Mouse (Mus musculus) kidney, postnatal 0 days (tissue): ENCODE measurements around the gene Kazald1. TPM values are rescaled to one million over a fixed set of nuclear protein-coding genes. Genes with fewer than 3 reads are reported as not detected.

Experiments
- ATAC-seq: fragments of 200-750 bp; cut with Nextera tagmentation; replicated peaks from 2 replicates; pipeline ENCODE4 v1.8.0; 2017; ENCODE audit warnings: low read depth, moderate number of reproducible peaks, moderate TSS enrichment, moderate library complexity; ENCODE audit not compliant: low FRiP score
- DNase-seq: peaks from one replicate; pipeline ENCODE4 v3.0.0-alpha.2; 2016; ENCODE audit warnings: low spot score
- H3K27ac ChIP-seq: fragments of 300-500 bp; sonication (generic); 2 replicates; pipeline ENCODE4 v1.5.1; 2014; ENCODE audit warnings: mild to moderate bottlenecking
- H3K27me3 ChIP-seq: fragments of 300-500 bp; sonication (generic); 2 replicates; pipeline ENCODE4 v1.6.1; 2014; ENCODE audit warnings: low read length, mixed read lengths; ENCODE audit not compliant: insufficient read depth
- H3K36me3 ChIP-seq: fragments of 300-500 bp; sonication (generic); 2 replicates; pipeline ENCODE4 v1.6.1; 2014; ENCODE audit warnings: low read length, mixed read lengths; ENCODE audit not compliant: insufficient read depth
- H3K4me1 ChIP-seq: fragments of 300-500 bp; sonication (generic); replicated peaks from 2 replicates; pipeline ENCODE4 v1.6.1; 2014; ENCODE audit warnings: antibody characterized with exemption, low read length, mixed read lengths; ENCODE audit not compliant: insufficient read depth
- H3K4me2 ChIP-seq: fragments of 300-500 bp; sonication (generic); 2 replicates; pipeline ENCODE4 v1.6.1; 2014; ENCODE audit warnings: mild to moderate bottlenecking, low read length, moderate library complexity, mixed read lengths
- H3K4me3 ChIP-seq: fragments of 300-500 bp; sonication (generic); replicated peaks from 2 replicates; pipeline ENCODE4 v1.5.1; 2014; ENCODE audit warnings: low read depth, low read length
- H3K9ac ChIP-seq: fragments of 300-500 bp; sonication (generic); 2 replicates; pipeline ENCODE4 v1.6.1; 2014; ENCODE audit warnings: low read depth, low read length
- H3K9me3 ChIP-seq: fragments of 300-500 bp; sonication (generic); replicated peaks from 2 replicates; pipeline ENCODE4 v1.6.1; 2016; ENCODE audit warnings: low read length, inconsistent platforms, mixed read lengths
- CTCF ChIP-seq: IDR thresholded peaks from 2 replicates; pipeline ENCODE4 v1.5.1; 2016; ENCODE audit warnings: antibody characterized with exemption, low read depth, mild to moderate bottlenecking, moderate library complexity
- WGBS: fragments of 180-500 bp; shearing (Covaris S2); extraction: QIAGEN DNeasy Blood & Tissue Kit; methylation state at CpG from one replicate; pipeline ENCODE4 v1.1.7; 2014; 5-methylcytosine and 5-hydroxymethylcytosine counted together
- polyA plus RNA-seq: library from polyadenylated mRNA; unstranded; fragments of >200 nt; fragmentation: Nextera tagmentation; extraction: Ambion mirVana; gene quantifications from 2 replicates; pipeline ENCODE4 v1.2.1, GENCODE M21; 2015

Gene Kazald1
- polyA plus RNA-seq, 1 experiment from 2014 or later: 23.6 TPM

DNA sequence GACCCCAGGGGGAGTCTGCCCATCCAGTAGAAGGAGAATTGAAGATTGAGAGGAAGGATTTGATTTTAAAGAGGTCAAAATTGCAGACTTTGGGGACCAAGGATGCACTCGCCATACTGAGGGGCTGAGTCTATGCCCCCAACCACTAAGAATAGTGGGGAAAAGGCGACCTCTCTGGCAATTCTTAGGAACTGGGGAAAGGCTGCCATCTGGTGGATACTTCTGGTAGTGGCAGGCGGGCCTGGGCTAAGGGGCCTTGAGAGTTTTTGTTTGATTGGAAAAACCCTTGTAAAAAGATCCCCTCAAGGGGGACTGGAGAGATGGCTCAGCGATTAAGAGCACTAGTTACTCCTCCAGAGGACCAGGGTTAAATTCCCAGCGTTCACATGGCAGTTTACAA lies 6.2 kb downstream of the Kazald1 start:
- peak; percentile 88 for DNase-seq
- H3K27ac ChIP-seq: no peak overlapping the region
- peaks cover 22% of the 10 kb centered on the region for H3K4me1 ChIP-seq
- no peak overlapping the region for H3K9ac ChIP-seq
- no peaks in the 10 kb centered on the region for H3K36me3 ChIP-seq
- peak; percentile 92 for TF ChIP-seq CTCF
- no peaks in the 10 kb centered on the region for H3K9me3 ChIP-seq
- no peak for ATAC-seq
- peaks cover 29% of the 10 kb centered on the region for H3K27me3 ChIP-seq
- peak overlapping the region; percentile 73 for H3K4me2 ChIP-seq
- under 1% methylated on average over 5 of the region's 5 CpGs for WGBS
- peak overlapping the region; percentile 34; the same call in 1 of the 2 replicates for H3K4me3 ChIP-seq

DNA sequence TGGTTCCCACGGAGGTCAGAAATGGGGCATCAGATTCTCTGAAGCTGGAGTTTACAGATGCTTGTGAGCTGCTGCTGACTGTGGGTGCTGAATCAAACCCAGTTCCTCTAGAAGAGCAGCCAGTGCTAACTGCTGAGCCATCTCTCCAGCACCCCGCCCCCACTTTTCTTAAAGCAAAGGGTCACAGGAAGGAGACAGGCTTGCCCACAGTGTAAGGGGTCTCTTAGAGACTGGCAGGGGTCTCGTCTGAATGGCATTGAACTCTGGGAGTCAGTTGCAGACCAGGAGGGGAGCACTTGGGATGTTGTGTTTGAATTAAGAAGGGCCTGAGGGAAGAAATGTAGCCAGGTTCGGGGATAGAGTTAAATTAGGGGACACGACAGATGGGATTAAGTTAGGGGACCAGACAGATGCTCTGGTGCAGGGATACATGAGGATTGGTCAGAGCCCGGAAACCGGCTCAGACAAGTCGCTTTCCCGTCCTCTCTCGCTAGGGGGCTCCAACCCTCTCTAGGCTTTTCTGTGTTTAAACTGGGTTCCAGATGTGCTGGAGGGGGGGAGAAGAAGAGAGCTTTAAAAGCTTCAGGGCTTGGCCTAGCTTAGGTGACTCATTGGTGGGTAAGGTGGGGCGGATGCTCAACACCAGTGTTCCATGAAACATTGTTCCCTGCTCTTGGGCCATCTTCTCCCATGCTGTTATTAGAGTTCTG lies 7.0 kb downstream of the Kazald1 start:
- Histone ChIP-seq H3K4me3 (no peak overlapping the region), H3K9me3 (no peaks in the 10 kb centered on the region), H3K4me1 (peaks cover 14% of the 10 kb centered on the region), H3K4me2 (no peak overlapping the region), H3K27me3 (peaks cover 26% of the 10 kb centered on the region), H3K27ac (no peak overlapping the region), H3K36me3 (no peaks in the 10 kb centered on the region), H3K9ac (no peak overlapping the region)
- ATAC-seq (no peak), DNase-seq (peak; percentile 72)
- 18% methylated on average over 11 of the region's 11 CpGs for WGBS
- peak; percentile 63 for TF ChIP-seq CTCF

DNA sequence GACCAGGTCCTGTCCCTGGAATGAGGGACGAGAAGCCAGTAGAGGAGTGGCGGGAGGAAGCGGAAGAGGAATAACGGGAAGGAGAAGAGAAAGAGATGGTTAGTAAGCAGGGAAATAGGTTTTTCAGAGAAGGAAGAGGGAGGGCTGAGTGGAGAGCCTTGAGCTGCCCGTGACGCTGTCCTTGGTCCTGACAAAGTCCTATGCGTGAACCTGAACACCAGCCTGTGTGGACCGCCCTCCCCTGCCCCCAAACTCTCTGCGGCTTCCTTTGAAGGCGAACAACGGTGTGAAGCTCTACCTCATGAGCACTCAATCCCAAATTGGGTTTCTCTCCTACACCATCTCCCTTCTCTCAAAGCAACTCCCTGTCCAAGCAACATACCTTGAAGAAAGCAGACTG lies 22.8 kb downstream of the Kazald1 start:
- Histone ChIP-seq H3K4me3 (no peak overlapping the region), H3K9me3 (no peaks in the 10 kb centered on the region), H3K4me1 (no peaks in the 10 kb centered on the region), H3K27me3 (peaks cover 10% of the 10 kb centered on the region; the same call in 1 of the 2 replicates), H3K36me3 (no peaks in the 10 kb centered on the region), H3K27ac (no peak overlapping the region), H3K4me2 (no peak overlapping the region), H3K9ac (no peak overlapping the region)
- no peak for TF ChIP-seq CTCF
- ATAC-seq: no peak
- DNase-seq: peak; percentile 87
- WGBS: 19% methylated on average over 11 of the region's 11 CpGs

DNA sequence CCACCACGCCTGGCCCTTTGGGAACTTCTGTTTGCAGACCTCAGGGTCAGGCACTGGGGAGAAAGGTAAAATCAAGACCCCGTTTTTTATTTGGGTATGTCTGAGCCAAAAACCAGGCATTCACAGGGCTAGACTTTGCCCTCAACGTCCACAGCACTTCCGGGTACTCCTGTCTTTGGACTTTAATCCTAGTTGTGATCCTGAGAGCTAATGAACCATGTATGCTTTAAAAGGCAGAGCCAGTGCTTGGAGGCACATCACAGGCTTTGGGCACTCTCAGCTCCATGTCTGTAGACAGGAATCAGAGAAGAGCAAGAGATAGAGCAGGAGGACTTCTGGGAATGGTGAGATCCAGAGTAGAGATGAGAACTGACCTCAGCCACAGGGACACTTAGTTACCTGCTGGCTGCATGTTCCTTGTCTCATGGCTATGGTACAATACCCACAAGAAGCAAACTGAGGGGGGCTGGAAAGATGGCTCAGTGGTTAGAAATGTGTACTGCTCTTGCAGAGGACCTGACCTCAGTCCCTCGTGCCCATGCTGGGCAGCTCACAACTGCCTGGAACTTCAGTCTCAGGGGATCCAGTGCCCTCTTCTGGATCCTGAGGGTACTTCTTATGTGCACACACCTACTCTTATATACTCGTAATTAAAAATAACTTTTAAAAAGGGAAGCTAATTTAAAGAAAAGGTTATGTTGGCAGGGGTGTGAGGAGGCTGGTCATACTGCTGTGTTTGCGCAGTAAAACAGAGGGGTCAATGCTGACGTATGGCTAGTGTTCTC lies 25.6 kb downstream of the Kazald1 start:
- Histone ChIP-seq H3K36me3 (no peaks in the 10 kb centered on the region), H3K4me3 (no peak overlapping the region), H3K4me1 (no peaks in the 10 kb centered on the region), H3K4me2 (no peak overlapping the region), H3K9ac (no peak overlapping the region), H3K27ac (no peak overlapping the region), H3K9me3 (no peaks in the 10 kb centered on the region), H3K27me3 (peaks cover 30% of the 10 kb centered on the region; the same call in 1 of the 2 replicates)
- TF ChIP-seq CTCF: no peak
- WGBS: 68% methylated on average over 8 of the region's 8 CpGs
- ATAC-seq (no peak), DNase-seq (no peak)

DNA sequence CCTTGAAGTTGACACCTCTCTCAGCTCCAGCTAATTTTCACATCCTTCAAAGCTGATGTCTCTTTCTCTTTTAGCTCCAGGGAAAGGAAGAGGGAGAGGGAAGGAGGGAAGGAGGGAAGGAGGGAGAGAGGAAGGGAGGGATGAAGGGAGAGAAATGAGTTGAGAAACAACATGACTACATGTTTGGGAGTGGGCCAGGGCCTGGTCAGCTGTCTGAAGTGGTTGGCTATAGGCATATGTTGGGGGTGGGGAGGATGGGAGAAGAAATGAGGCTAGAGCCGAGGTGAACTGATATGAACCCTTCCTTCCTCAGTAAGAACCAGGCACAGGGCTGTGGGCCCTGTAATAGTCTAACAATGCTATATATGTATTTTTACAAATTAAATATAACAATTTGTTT lies 30.6 kb downstream of the Kazald1 start:
- peaks cover 37% of the 10 kb centered on the region for H3K27me3 ChIP-seq
- no peak for ATAC-seq

DNA sequence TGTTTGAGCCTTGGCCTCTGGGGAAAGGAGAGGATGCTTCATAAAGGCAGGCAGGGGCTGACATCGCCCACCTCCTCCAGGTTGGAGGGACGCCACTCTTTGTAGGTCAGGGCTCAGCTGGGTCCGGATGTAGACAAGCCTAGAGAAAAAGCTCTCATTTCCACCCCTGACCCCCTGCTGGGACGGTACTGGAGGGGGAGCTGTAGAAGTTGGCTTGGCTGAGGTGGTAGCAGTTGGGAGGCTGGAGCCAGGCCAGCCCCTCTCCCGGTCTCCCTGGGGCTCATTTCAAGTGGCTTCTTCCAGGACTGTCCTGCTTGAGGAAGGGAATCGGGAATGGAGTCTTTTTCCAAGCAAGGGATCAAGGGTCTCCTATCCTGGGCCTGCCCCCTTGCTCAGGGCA lies 31.6 kb downstream of the Kazald1 start:
- Histone ChIP-seq H3K4me1 (no peaks in the 10 kb centered on the region), H3K4me2 (no peak overlapping the region), H3K9me3 (no peaks in the 10 kb centered on the region; the same call in 1 of the 2 replicates), H3K9ac (no peak overlapping the region), H3K4me3 (no peak overlapping the region), H3K36me3 (no peaks in the 10 kb centered on the region), H3K27me3 (peaks cover 36% of the 10 kb centered on the region), H3K27ac (no peak overlapping the region)
- ATAC-seq (no peak), DNase-seq (no peak)
- WGBS: 31% methylated on average over 6 of the region's 6 CpGs
- TF ChIP-seq CTCF: no peak

More for the DNA sequence above, 30.6 kb downstream of the Kazald1 start:
- Histone ChIP-seq H3K9ac (no peak overlapping the region), H3K4me1 (no peaks in the 10 kb centered on the region), H3K36me3 (no peaks in the 10 kb centered on the region), H3K27ac (no peak overlapping the region), H3K4me2 (no peak overlapping the region), H3K9me3 (no peaks in the 10 kb centered on the region; the same call in 1 of the 2 replicates), H3K4me3 (no peak overlapping the region)
- 24% methylated on average over 1 of the region's 1 CpGs for WGBS
- no peak for DNase-seq
- no peak for TF ChIP-seq CTCF
